Mouse (Mus musculus) G1E-ER4 (cell line): ENCODE measurements around the gene Insig2. TPM values are rescaled to one million over a fixed set of nuclear protein-coding genes. Genes with fewer than 3 reads are reported as not detected.

Experiments
- GATA1 ChIP-seq: IDR thresholded peaks from one replicate; pipeline ENCODE4 v1.8.0; 2012; ENCODE audit warnings: low read length, inconsistent platforms
- polyA plus RNA-seq: library from polyadenylated mRNA; stranded (reverse); fragments of >175 nt; gene quantifications from 2 replicates; pipeline ENCODE4 v1.2.3, GENCODE M21; 2012

Gene Insig2
- polyA plus RNA-seq, 1 experiment = 12.5 TPM

- TF ChIP-seq GATA1 = no peak
These were observed 1.8 kb upstream of the Insig2 start for GRCm38 (mm10) chr1:121333986-121334703.

GRCm38 (mm10) chr1:121330621-121331020 is 1.8 kb downstream of the Insig2 start:
- no peak for TF ChIP-seq GATA1

GRCm38 (mm10) chr1:121329391-121329790 is 3.0 kb downstream of the Insig2 start:
- no peak for TF ChIP-seq GATA1

- TF ChIP-seq GATA1 = no peak
These were observed 4.2 kb downstream of the Insig2 start for GRCm38 (mm10) chr1:121328193-121328555.

GRCm38 (mm10) chr1:121327344-121328192 is 4.8 kb downstream of the Insig2 start:
- no peak for TF ChIP-seq GATA1

- no peak for TF ChIP-seq GATA1
These were observed 5.6 kb downstream of the Insig2 start for GRCm38 (mm10) chr1:121326591-121327343.

- no peak for TF ChIP-seq GATA1
These were observed 8.9 kb downstream of the Insig2 start for GRCm38 (mm10) chr1:121323501-121323900.

GRCm38 (mm10) chr1:121314766-121315428 is 17.5 kb downstream of the Insig2 start:
- TF ChIP-seq GATA1 = no peak

GRCm38 (mm10) chr1:121313181-121313580 is 19.2 kb downstream of the Insig2 start:
- TF ChIP-seq GATA1 = no peak

GRCm38 (mm10) chr1:121312326-121312725 is 20.1 kb downstream of the Insig2 start:
- TF ChIP-seq GATA1 = no peak

GRCm38 (mm10) chr1:121296717-121297255 is 35.6 kb downstream of the Insig2 start:
- no peak for TF ChIP-seq GATA1

GRCm38 (mm10) chr1:121293571-121293970 is 38.8 kb downstream of the Insig2 start:
- no peak for TF ChIP-seq GATA1

- TF ChIP-seq GATA1 = no peak
These were observed 41.5 kb downstream of the Insig2 start for GRCm38 (mm10) chr1:121290841-121291240.

GRCm38 (mm10) chr1:121290340-121290739 is 42.0 kb downstream of the Insig2 start:
- TF ChIP-seq GATA1 = no peak

- no peak for TF ChIP-seq GATA1
These were observed 48.2 kb downstream of the Insig2 start for GRCm38 (mm10) chr1:121284197-121284596.
